Mouse (Mus musculus): ENCODE measurements around the gene Inpp5d. TPM values are rescaled to one million over a fixed set of nuclear protein-coding genes. Genes with fewer than 3 reads are reported as not detected.

Gene Inpp5d
- 6.8 TPM for polyA plus RNA-seq (2015; fragmentation: Illumina TruSeq; extraction: RNeasy Lipid Tissue Mini Kit (QIAGEN cat#74804); ENCODE audit: insufficient read depth, low read depth, low replicate concordance)

GRCm38 (mm10) chr1:87620211-87620668, at the start of gene Inpp5d:
Gene Inpp5d, plus strand, starts transcription at chr1:87620312.

GRCm38 (mm10) chr1:87573800-87574215, 46.3 kb upstream of the Inpp5d start, which contains the start of gene Ngef:
Gene Ngef, minus strand, starts transcription at chr1:87573870.

DNA sequence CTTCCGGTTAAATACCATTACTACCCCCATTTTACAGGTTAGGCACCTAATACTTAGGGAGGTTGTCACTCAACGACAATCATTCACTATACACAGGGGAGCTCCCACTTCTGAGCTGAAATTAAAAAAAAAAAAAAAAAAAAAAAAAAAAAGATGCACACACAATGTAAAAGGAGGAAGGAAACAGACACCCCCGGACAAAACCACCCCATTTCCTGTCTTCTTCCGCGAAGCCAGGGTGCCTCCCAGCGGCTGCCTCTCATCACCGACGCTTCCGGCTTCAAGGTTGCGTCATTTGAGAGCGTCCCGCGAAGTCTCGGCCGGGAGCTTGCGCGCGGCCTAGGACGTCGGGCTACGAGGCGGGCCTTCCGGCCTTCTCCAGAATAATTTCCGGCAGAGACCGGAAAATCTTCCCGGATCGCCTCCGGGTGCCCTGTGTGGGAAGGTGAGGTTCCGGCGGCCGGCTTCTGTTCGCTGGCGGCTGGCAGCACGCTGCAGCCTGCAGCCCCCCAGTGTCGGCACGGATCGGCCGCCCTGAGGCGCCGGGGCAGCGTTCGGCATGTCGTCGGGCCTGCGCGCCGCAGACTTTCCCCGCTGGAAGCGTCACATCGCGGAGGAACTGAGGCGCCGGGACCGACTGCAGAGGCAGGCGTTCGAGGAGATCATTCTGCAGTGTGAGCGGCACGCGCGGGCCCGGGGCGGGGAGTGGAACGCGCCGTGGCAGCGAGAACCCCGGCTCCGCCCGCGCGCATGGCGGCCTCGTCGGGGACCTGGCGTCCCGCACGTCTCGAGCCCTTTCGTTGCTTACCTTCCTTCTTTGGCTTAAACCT, 135.7 kb downstream of the Inpp5d start, which contains the start of gene Atg16l1:
Gene Atg16l1, plus strand, starts transcription at position 230 of the 830 bp plus-strand sequence.

Other genes starting within 250 kb of the Inpp5d start
- gene Kcnj13, start 225.6 kb upstream of the Inpp5d start, polyA plus RNA-seq (2015; fragmentation: Illumina TruSeq; extraction: RNeasy Lipid Tissue Mini Kit (QIAGEN cat#74804); ENCODE audit: insufficient read depth, low read depth, low replicate concordance), result not detected
- gene Snorc, start 150.0 kb upstream of the Inpp5d start, polyA plus RNA-seq (2015; fragmentation: Illumina TruSeq; extraction: RNeasy Lipid Tissue Mini Kit (QIAGEN cat#74804); ENCODE audit: insufficient read depth, low read depth, low replicate concordance), result not detected
- 3.0 TPM for gene Neu2, start 110.4 kb upstream of the Inpp5d start, polyA plus RNA-seq (2015; fragmentation: Illumina TruSeq; extraction: RNeasy Lipid Tissue Mini Kit (QIAGEN cat#74804); ENCODE audit: insufficient read depth, low read depth, low replicate concordance)
- 2.5 TPM for gene Ngef, start 46.4 kb upstream of the Inpp5d start, polyA plus RNA-seq (2015; fragmentation: Illumina TruSeq; extraction: RNeasy Lipid Tissue Mini Kit (QIAGEN cat#74804); ENCODE audit: insufficient read depth, low read depth, low replicate concordance)
- 11.1 TPM for gene Atg16l1, start 135.6 kb downstream of the Inpp5d start, polyA plus RNA-seq (2015; fragmentation: Illumina TruSeq; extraction: RNeasy Lipid Tissue Mini Kit (QIAGEN cat#74804); ENCODE audit: insufficient read depth, low read depth, low replicate concordance)
- not detected for gene Sag, start 183.4 kb downstream of the Inpp5d start, polyA plus RNA-seq (2015; fragmentation: Illumina TruSeq; extraction: RNeasy Lipid Tissue Mini Kit (QIAGEN cat#74804); ENCODE audit: insufficient read depth, low read depth, low replicate concordance)
- 11.7 TPM for gene Dgkd, start 233.0 kb downstream of the Inpp5d start, polyA plus RNA-seq (2015; fragmentation: Illumina TruSeq; extraction: RNeasy Lipid Tissue Mini Kit (QIAGEN cat#74804); ENCODE audit: insufficient read depth, low read depth, low replicate concordance)

Data from pancreas, adult 10 weeks (tissue).